29 mouse cellular contexts compared by ENCODE assay signal in genomic region chr6:85927476-85928464, GRCm38 (mm10). TPM values are rescaled to one million over a fixed set of nuclear protein-coding genes. Genes with fewer than 3 reads are reported as not detected.
DNase-seq lines count a peak whose midpoint lies in the region; ATAC-seq and TF ChIP-seq lines count a peak whose summit lies in the region.
"Had no signal": no experiment of that assay in that cellular context is flagged by ENCODE, and none has a peak within 500 bp of the region (broad histone marks: within the 10 kb centered on the region; RNA-seq: fewer than 3 reads in every experiment).

No protein-coding gene starts in this region.

- H3K4me1 ChIP-seq in liver, adult 2 months (ENCODE audit: control insufficient read depth, insufficient read depth, low read length): peaks cover 49% of the 10 kb centered on the region
- no peaks in the 10 kb centered on the region for H3K4me1 ChIP-seq in liver, embryonic 12.5 days
- peaks cover 28% of the 10 kb centered on the region for H3K4me1 ChIP-seq in kidney, adult 2 months (ENCODE audit: control insufficient read depth, insufficient read depth, low read length)
- no peaks in the 10 kb centered on the region for H3K4me1 ChIP-seq in kidney, postnatal 0 days (replicated peaks; ENCODE audit: insufficient read depth, low read length)
- H3K4me1 ChIP-seq in liver, postnatal 0 days (ENCODE audit: insufficient read depth): 0 out of 2 replicates have a peak, but pooled peaks cover 4% of the 10 kb centered on the region
- H3K4me1 ChIP-seq: embryonic facial prominence, embryonic 15.5 days; forebrain, embryonic 15.5 days; heart, embryonic 12.5 days; limb, embryonic 10.5 days; midbrain, embryonic 13.5 days; neural tube, embryonic 13.5 days had no signal

- no peak overlapping the region for H3K4me2 ChIP-seq in liver, embryonic 12.5 days
- no peak overlapping the region for H3K4me2 ChIP-seq in kidney, postnatal 0 days (ENCODE audit: low read length)
- no peak overlapping the region for H3K4me2 ChIP-seq in liver, postnatal 0 days (ENCODE audit: low read depth, low read length)
- H3K4me2 ChIP-seq: embryonic facial prominence, embryonic 15.5 days; forebrain, embryonic 15.5 days; heart, embryonic 12.5 days; liver, embryonic 13.5 days; midbrain, embryonic 13.5 days; neural tube, embryonic 13.5 days had no signal

- 39% methylated on average over 9 of the region's 9 CpGs for WGBS in liver, adult 2 months
- WGBS in liver, embryonic 12.5 days (ENCODE audit: insufficient replicate concordance): 81% methylated on average over 9 of the region's 9 CpGs
- WGBS in kidney, adult 2 months: 62% methylated on average over 9 of the region's 9 CpGs
- 88% methylated on average over 9 of the region's 9 CpGs for WGBS in kidney, postnatal 0 days
- WGBS in liver, postnatal 0 days (ENCODE audit: insufficient replicate concordance): 67% methylated on average over 9 of the region's 9 CpGs

- no peaks in the 10 kb centered on the region for H3K27me3 ChIP-seq in liver, adult 2 months (ENCODE audit: control insufficient read depth, insufficient read depth, low read length)
- H3K27me3 ChIP-seq in liver, embryonic 12.5 days (replicated peaks): no peaks in the 10 kb centered on the region
- no peaks in the 10 kb centered on the region for H3K27me3 ChIP-seq in kidney, adult 2 months (replicated peaks; ENCODE audit: control insufficient read depth, insufficient read depth, low read length)
- H3K27me3 ChIP-seq in kidney, postnatal 0 days (ENCODE audit: insufficient read depth, low read length): no peaks in the 10 kb centered on the region
- H3K27me3 ChIP-seq in liver, postnatal 0 days (ENCODE audit: insufficient read depth, low read length): no peaks in the 10 kb centered on the region
- H3K27me3 ChIP-seq: embryonic facial prominence, embryonic 15.5 days; forebrain, embryonic 15.5 days; heart, embryonic 12.5 days; liver, embryonic 13.5 days; midbrain, embryonic 13.5 days; neural tube, embryonic 13.5 days; Patski had no signal

- no peak for ATAC-seq in liver, embryonic 12.5 days
- peak; percentile 87 for ATAC-seq in kidney, postnatal 0 days (replicated peaks; ENCODE audit: low FRiP score, low read depth)
- ATAC-seq in liver, postnatal 0 days: no peak
- no peak for ATAC-seq in frontal cortex, adult (ENCODE audit: low TSS enrichment)
- ATAC-seq: forebrain, embryonic 15.5 days; hindbrain, postnatal 0 days; lung, postnatal 0 days; midbrain, embryonic 13.5 days; Patski had no signal

- no peaks in the 10 kb centered on the region for H3K79me2 ChIP-seq in liver, adult 2 months (ENCODE audit: control insufficient read depth, insufficient read depth, low read length)

- H3K27ac ChIP-seq in liver, adult 2 months (replicated peaks; ENCODE audit: insufficient read depth, low read depth, low read length): peak overlapping the region; percentile 86
- H3K27ac ChIP-seq in liver, embryonic 12.5 days: no peak overlapping the region
- peak overlapping the region; percentile 98 for H3K27ac ChIP-seq in kidney, adult 2 months (ENCODE audit: insufficient read depth, low read depth, low read length)
- peak overlapping the region; percentile 75; the same call in 1 of the 2 replicates for H3K27ac ChIP-seq in kidney, postnatal 0 days
- peak overlapping the region; percentile 58 for H3K27ac ChIP-seq in liver, postnatal 0 days (ENCODE audit: low read depth)
- H3K27ac ChIP-seq: embryonic facial prominence, embryonic 15.5 days; forebrain, embryonic 15.5 days; hindbrain, postnatal 0 days; limb, embryonic 10.5 days; liver, embryonic 13.5 days; midbrain, embryonic 13.5 days; neural tube, embryonic 13.5 days had no signal

- TF ChIP-seq EP300 in liver, postnatal 0 days (IDR thresholded peaks at IDR 0.05; ENCODE audit: low read depth): no peak

- H3K9ac ChIP-seq in liver, adult 2 months (ENCODE audit: low read depth, low read length): peak overlapping the region; percentile 48
- H3K9ac ChIP-seq in liver, embryonic 12.5 days: no peak overlapping the region
- H3K9ac ChIP-seq in kidney, postnatal 0 days (ENCODE audit: low read depth, low read length): no peak overlapping the region
- no peak overlapping the region for H3K9ac ChIP-seq in liver, postnatal 0 days (replicated peaks)
- H3K9ac ChIP-seq: embryonic facial prominence, embryonic 15.5 days; forebrain, embryonic 15.5 days; heart, embryonic 12.5 days; liver, embryonic 13.5 days; midbrain, embryonic 13.5 days; neural tube, embryonic 13.5 days had no signal

- no peak for TF ChIP-seq CTCF in liver, adult 2 months (IDR thresholded peaks at IDR 0.05; ENCODE audit: low read depth, low read length)
- TF ChIP-seq CTCF in kidney, adult 2 months (conservative IDR thresholded peaks at IDR 0.05; ENCODE audit: insufficient read depth, insufficient read length, low read depth, low read length): no peak
- TF ChIP-seq CTCF in kidney, postnatal 0 days (IDR thresholded peaks at IDR 0.05; ENCODE audit: low read depth): no peak
- no peak for TF ChIP-seq CTCF in liver, postnatal 0 days (IDR thresholded peaks at IDR 0.05; ENCODE audit: low read depth)

- H3K4me3 ChIP-seq in liver, adult 2 months (ENCODE audit: insufficient read depth, low read depth, low read length): no peak overlapping the region
- H3K4me3 ChIP-seq in liver, embryonic 12.5 days: no peak overlapping the region
- no peak overlapping the region for H3K4me3 ChIP-seq in kidney, adult 2 months (ENCODE audit: insufficient read depth, low read depth, low read length)
- H3K4me3 ChIP-seq in kidney, postnatal 0 days (replicated peaks; ENCODE audit: low read depth, low read length): no peak overlapping the region
- no peak overlapping the region for H3K4me3 ChIP-seq in liver, postnatal 0 days (ENCODE audit: low read depth, low read length)
- H3K4me3 ChIP-seq: embryonic facial prominence, embryonic 15.5 days; forebrain, embryonic 15.5 days; heart, embryonic 12.5 days; limb, embryonic 10.5 days; liver, embryonic 13.5 days; midbrain, embryonic 13.5 days; neural tube, embryonic 13.5 days had no signal

- TF ChIP-seq POLR2A in liver, adult 2 months (IDR thresholded peaks at IDR 0.05; ENCODE audit: extremely low read depth, insufficient read depth, low read length): no peak
- no peak for TF ChIP-seq POLR2A in kidney, adult 2 months (IDR thresholded peaks at IDR 0.05; ENCODE audit: low read depth, low read length)

- peak; percentile 82 for DNase-seq in liver, adult 2 months (ENCODE audit: extremely low read depth, low read depth, low spot score)
- peak; percentile 92 for DNase-seq in kidney, adult 2 months
- DNase-seq in kidney, postnatal 0 days (ENCODE audit: low spot score): peak; percentile 23
- DNase-seq in liver, postnatal 0 days: no peak
- no peak for DNase-seq in natural killer cell, adult 2 months (ENCODE audit: low spot score in 2 of 2)
- no peak for DNase-seq in right cerebral cortex, postnatal 36 days (ENCODE audit: low spot score in 2 of 2)
- DNase-seq: cerebellum, adult 11 months; cerebellum, adult 9-11 months; gastrocnemius, postnatal 10 days; heart, adult 18-20 months; heart, postnatal 10 days; liver, embryonic 13.5 days; retina, postnatal 1 day; right cerebral cortex, postnatal 25 days; thymus, adult 18-20 months; thymus, postnatal 36 days had no signal

- peaks cover 64% of the 10 kb centered on the region for H3K36me3 ChIP-seq in liver, adult 2 months (ENCODE audit: control insufficient read depth, insufficient read depth, low read length)
- peaks cover 72% of the 10 kb centered on the region for H3K36me3 ChIP-seq in liver, embryonic 12.5 days
- peaks cover 19% of the 10 kb centered on the region for H3K36me3 ChIP-seq in kidney, adult 2 months (ENCODE audit: control insufficient read depth, insufficient read depth, low read length)
- peaks cover 53% of the 10 kb centered on the region for H3K36me3 ChIP-seq in kidney, postnatal 0 days (ENCODE audit: insufficient read depth, low read length)
- H3K36me3 ChIP-seq in liver, postnatal 0 days (replicated peaks; ENCODE audit: insufficient read depth, low read length): peaks cover 41% of the 10 kb centered on the region

- no peaks in the 10 kb centered on the region for H3K9me3 ChIP-seq in liver, embryonic 12.5 days (replicated peaks)
- H3K9me3 ChIP-seq in kidney, postnatal 0 days (replicated peaks; ENCODE audit: low read length): no peaks in the 10 kb centered on the region
- no peaks in the 10 kb centered on the region for H3K9me3 ChIP-seq in liver, postnatal 0 days (ENCODE audit: low read length)
- H3K9me3 ChIP-seq: embryonic facial prominence, embryonic 15.5 days; forebrain, embryonic 15.5 days; heart, embryonic 12.5 days; limb, embryonic 10.5 days; liver, embryonic 13.5 days; midbrain, embryonic 13.5 days; neural tube, embryonic 13.5 days had no signal

RNA-seq across cellular contexts. Expression of gene Nat8f1, which starts 12.3 kb away (rescaled TPM):
- total RNA-seq in liver, adult 2 months (2014; rRNA removed): 328 and 390 TPM in 2 replicates
- 627 and 681 TPM in 2 replicates for polyA plus RNA-seq in liver, adult 2 months (2012; rRNA removed)
- 3.4 and 4.5 TPM in 2 replicates for polyA plus RNA-seq in liver, embryonic 12.5 days (2016; fragmentation: Nextera tagmentation; extraction: Ambion mirVana)
- polyA plus RNA-seq in kidney, adult 2 months (2012; rRNA removed): 858 and 975 TPM in 2 replicates
- polyA plus RNA-seq in kidney, postnatal 0 days (2015; fragmentation: Nextera tagmentation; extraction: Ambion mirVana): 165 and 182 TPM in 2 replicates
- 37.4 and 38.1 TPM in 2 replicates for polyA plus RNA-seq in liver, postnatal 0 days (2015; fragmentation: Nextera tagmentation; extraction: Ambion mirVana)

RNA-seq across cellular contexts. Expression of gene Tprkb, which starts 16.1 kb away (rescaled TPM):
- 159 and 170 TPM in 2 replicates for total RNA-seq in liver, adult 2 months (2014; rRNA removed)
- polyA plus RNA-seq in liver, adult 2 months (2012; rRNA removed): 93.1 and 100 TPM in 2 replicates
- polyA plus RNA-seq in liver, embryonic 12.5 days (2016; fragmentation: Nextera tagmentation; extraction: Ambion mirVana): 29.6 and 31.1 TPM in 2 replicates
- 140 and 151 TPM in 2 replicates for polyA plus RNA-seq in kidney, adult 2 months (2012; rRNA removed)
- 53.3 and 54.3 TPM in 2 replicates for polyA plus RNA-seq in kidney, postnatal 0 days (2015; fragmentation: Nextera tagmentation; extraction: Ambion mirVana)
- 25.0 and 26.7 TPM in 2 replicates for polyA plus RNA-seq in liver, postnatal 0 days (2015; fragmentation: Nextera tagmentation; extraction: Ambion mirVana)

RNA-seq across cellular contexts. Expression of gene Nat8f4, which starts 23.1 kb away (rescaled TPM):
- total RNA-seq in liver, adult 2 months (2014; rRNA removed): 4.4 and 4.5 TPM in 2 replicates
- polyA plus RNA-seq in liver, adult 2 months (2012; rRNA removed): 2.9 and 3.5 TPM in 2 replicates
- 0.81 and 1.2 TPM in 2 replicates for polyA plus RNA-seq in liver, embryonic 12.5 days (2016; fragmentation: Nextera tagmentation; extraction: Ambion mirVana)
- 5.2 and 5.7 TPM in 2 replicates for polyA plus RNA-seq in kidney, adult 2 months (2012; rRNA removed)
- polyA plus RNA-seq in kidney, postnatal 0 days (2015; fragmentation: Nextera tagmentation; extraction: Ambion mirVana): 7.2 and 7.7 TPM in 2 replicates
- polyA plus RNA-seq in liver, postnatal 0 days (2015; fragmentation: Nextera tagmentation; extraction: Ambion mirVana): 2.0 and 2.5 TPM in 2 replicates

RNA-seq across cellular contexts. Expression of gene Dusp11, which starts 33.7 kb away (rescaled TPM):
- total RNA-seq in liver, adult 2 months (2014; rRNA removed): 26.1 and 37.7 TPM in 2 replicates
- polyA plus RNA-seq in liver, adult 2 months (2012; rRNA removed): 19.6 and 28.9 TPM in 2 replicates
- 37.2 and 38.0 TPM in 2 replicates for polyA plus RNA-seq in liver, embryonic 12.5 days (2016; fragmentation: Nextera tagmentation; extraction: Ambion mirVana)
- 35.0 and 36.6 TPM in 2 replicates for polyA plus RNA-seq in kidney, adult 2 months (2012; rRNA removed)
- 33.5 and 38.7 TPM in 2 replicates for polyA plus RNA-seq in kidney, postnatal 0 days (2015; fragmentation: Nextera tagmentation; extraction: Ambion mirVana)
- 20.8 and 23.9 TPM in 2 replicates for polyA plus RNA-seq in liver, postnatal 0 days (2015; fragmentation: Nextera tagmentation; extraction: Ambion mirVana)

RNA-seq across cellular contexts. Expression of gene Nat8f2, which starts 58.8 kb away (rescaled TPM):
- total RNA-seq in liver, adult 2 months (2014; rRNA removed): 524 and 612 TPM in 2 replicates
- polyA plus RNA-seq in liver, adult 2 months (2012; rRNA removed): 256 and 307 TPM in 2 replicates
- 0.04 TPM in 1 of 2 replicates, not detected in the other for polyA plus RNA-seq in liver, embryonic 12.5 days (2016; fragmentation: Nextera tagmentation; extraction: Ambion mirVana)
- polyA plus RNA-seq in kidney, adult 2 months (2012; rRNA removed): 4.8 and 5.7 TPM in 2 replicates
- 2.2 and 2.6 TPM in 2 replicates for polyA plus RNA-seq in kidney, postnatal 0 days (2015; fragmentation: Nextera tagmentation; extraction: Ambion mirVana)
- polyA plus RNA-seq in liver, postnatal 0 days (2015; fragmentation: Nextera tagmentation; extraction: Ambion mirVana): 1.3 and 1.7 TPM in 2 replicates
- total RNA-seq: common myeloid progenitor, adult 5-6 weeks; heart, postnatal 10 days; hindbrain, postnatal 0 days; megakaryocyte progenitor cell, adult 5-6 weeks had no signal
- polyA plus RNA-seq: forebrain, embryonic 15.5 days; heart, embryonic 12.5 days; hindbrain, postnatal 0 days; limb, embryonic 10.5 days; liver, embryonic 13.5 days; lung, postnatal 0 days; midbrain, embryonic 13.5 days; neural tube, embryonic 13.5 days had no signal

Comparison
In these comparisons a context has a peak if more than half of its experiments do, and no peak if none do; other contexts are left out.
1. DNase-seq: peak in liver, adult 2 months (single experiment), kidney, adult 2 months (single experiment) and kidney, postnatal 0 days (single experiment); none in liver, postnatal 0 days (single experiment), natural killer cell, adult 2 months (0 of 2) and right cerebral cortex, postnatal 36 days (0 of 2).